Mouse (Mus musculus) hindbrain, postnatal 0 days (tissue): Measurements from ENCODE around the gene Krt25. TPM values are rescaled to one million over a fixed set of nuclear protein-coding genes. Genes with fewer than 3 reads are reported as not detected.
A peak's percentile ranks its signal among the peaks of the same experiment; 100 is the strongest.

Experiments
- ATAC-seq: fragments of 200-750 bp; cut with Nextera tagmentation; 2 replicates; pipeline ENCODE4 v1.8.0; 2017; ENCODE audit warnings: mild to moderate bottlenecking, moderate TSS enrichment, moderate library complexity
- DNase-seq: peaks from one replicate; pipeline ENCODE4 v3.0.0-alpha.2; 2015; ENCODE audit warnings: low spot score
- H3K27ac ChIP-seq: fragments of 300-500 bp; sonication (generic); 2 replicates; pipeline ENCODE4 v1.5.1; 2014; ENCODE audit warnings: mild to moderate bottlenecking
- H3K27me3 ChIP-seq: fragments of 300-500 bp; sonication (generic); 2 replicates; pipeline ENCODE4 v1.6.1; 2014; ENCODE audit warnings: low read length, mixed read lengths; ENCODE audit not compliant: insufficient read depth
- H3K36me3 ChIP-seq: fragments of 300-500 bp; sonication (generic); 2 replicates; pipeline ENCODE4 v1.6.1; 2014; ENCODE audit warnings: low read length, mixed read lengths; ENCODE audit not compliant: insufficient read depth
- H3K4me1 ChIP-seq: fragments of 300-500 bp; sonication (generic); 2 replicates; pipeline ENCODE4 v1.6.1; 2014; ENCODE audit warnings: antibody characterized with exemption, low read length, mixed read lengths; ENCODE audit not compliant: insufficient read depth
- H3K4me2 ChIP-seq: fragments of 300-500 bp; sonication (generic); 2 replicates; pipeline ENCODE4 v1.6.1; 2014; ENCODE audit warnings: low read depth, mild to moderate bottlenecking, low read length, moderate library complexity, mixed read lengths
- H3K4me3 ChIP-seq: fragments of 300-500 bp; sonication (generic); 2 replicates; pipeline ENCODE4 v1.5.1; 2014; ENCODE audit warnings: low read length
- H3K9ac ChIP-seq: fragments of 300-500 bp; sonication (generic); replicated peaks from 2 replicates; pipeline ENCODE4 v1.6.1; 2014; ENCODE audit warnings: mild to moderate bottlenecking, low read length, moderate library complexity, mixed read lengths
- H3K9me3 ChIP-seq: fragments of 300-500 bp; sonication (generic); 2 replicates; pipeline ENCODE4 v1.6.1; 2016; ENCODE audit warnings: low read length, mixed read lengths
- CTCF ChIP-seq: IDR thresholded peaks from 2 replicates; pipeline ENCODE4 v1.5.1; 2016; ENCODE audit warnings: antibody characterized with exemption, control low read depth, low read depth
- WGBS: fragments of 180-500 bp; shearing (Covaris S2); extraction: QIAGEN DNeasy Blood & Tissue Kit; methylation state at CpG from one replicate; pipeline ENCODE4 v1.1.7; 2014; 5-methylcytosine and 5-hydroxymethylcytosine counted together
- polyA plus RNA-seq: library from polyadenylated mRNA; unstranded; fragments of >200 nt; fragmentation: Nextera tagmentation; extraction: Ambion mirVana; gene quantifications from 2 replicates; pipeline ENCODE4 v1.2.1, GENCODE M21; 2015
- total RNA-seq: library from RNA; depleted of rRNA; stranded (reverse); fragments of >200 nt; gene quantifications from 2 replicates; pipeline ENCODE4 v1.2.3, GENCODE M21; 2014

Krt25 gene
- total and polyA plus RNA-seq, 2 experiments from 2014 or later, result 1.3 TPM

DNA sequence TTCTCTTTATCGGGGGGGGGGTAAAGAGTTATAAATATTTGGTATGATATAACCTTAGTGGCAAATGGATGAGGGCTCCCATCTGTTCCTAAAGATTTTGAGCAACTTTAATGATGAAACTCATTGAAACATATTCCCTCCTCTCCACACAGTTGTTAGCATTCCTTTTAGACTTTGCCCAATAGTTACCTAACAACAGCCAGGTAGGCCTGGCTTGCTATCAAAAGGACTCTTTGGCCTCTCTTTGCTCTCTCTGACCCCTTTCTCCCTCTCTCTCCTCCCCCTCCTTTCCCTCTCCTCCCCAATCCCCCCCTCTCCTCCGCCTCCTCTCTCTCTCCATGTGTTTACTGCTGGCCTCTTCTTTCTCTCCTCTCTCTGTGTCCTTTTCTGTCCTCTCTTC, 8.2 kb downstream of the Krt25 start:
- ATAC-seq (no peak), DNase-seq (no peak)
- 92% methylated on average over 2 of the region's 2 CpGs for WGBS
- no peak overlapping the region for H3K4me2 ChIP-seq
- no peak overlapping the region for H3K4me3 ChIP-seq
- H3K36me3 ChIP-seq, result no peaks in the 10 kb centered on the region
- TF ChIP-seq CTCF, result no peak
- H3K4me1 ChIP-seq, result no peaks in the 10 kb centered on the region
- no peak overlapping the region for H3K27ac ChIP-seq
- H3K9me3 ChIP-seq, result no peaks in the 10 kb centered on the region
- no peaks in the 10 kb centered on the region for H3K27me3 ChIP-seq
- no peak overlapping the region for H3K9ac ChIP-seq

DNA sequence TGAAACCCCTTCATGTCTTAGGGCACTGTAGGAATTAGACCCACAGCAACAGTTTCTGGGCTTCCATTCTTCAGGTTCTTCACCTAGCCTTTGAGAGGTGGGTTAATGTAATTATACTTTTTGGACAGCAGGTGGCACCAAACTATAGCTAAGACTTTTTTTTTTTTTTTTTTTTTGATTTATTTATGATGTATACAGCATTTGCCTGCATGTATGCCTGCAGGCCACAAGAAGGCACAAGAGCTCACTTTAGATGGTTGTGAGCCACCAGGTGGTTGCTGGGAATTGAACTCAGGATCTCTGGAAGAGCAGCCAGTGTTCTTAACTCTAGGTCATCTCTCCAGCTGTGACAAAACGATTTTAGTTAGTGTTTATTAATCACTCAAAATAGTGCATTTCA, 11.9 kb downstream of the Krt25 start:
- no peak overlapping the region for H3K27ac ChIP-seq
- H3K9ac ChIP-seq, result no peak overlapping the region
- no peak overlapping the region for H3K4me3 ChIP-seq
- no peak for ATAC-seq
- WGBS, result 89% methylated on average over 1 of the region's 1 CpGs
- no peaks in the 10 kb centered on the region for H3K36me3 ChIP-seq
- H3K27me3 ChIP-seq, result no peaks in the 10 kb centered on the region
- no peak overlapping the region for H3K4me2 ChIP-seq
- no peaks in the 10 kb centered on the region for H3K4me1 ChIP-seq
- peak; percentile 66 for TF ChIP-seq CTCF
- H3K9me3 ChIP-seq, result no peaks in the 10 kb centered on the region
- DNase-seq, result peak; percentile 73

DNA sequence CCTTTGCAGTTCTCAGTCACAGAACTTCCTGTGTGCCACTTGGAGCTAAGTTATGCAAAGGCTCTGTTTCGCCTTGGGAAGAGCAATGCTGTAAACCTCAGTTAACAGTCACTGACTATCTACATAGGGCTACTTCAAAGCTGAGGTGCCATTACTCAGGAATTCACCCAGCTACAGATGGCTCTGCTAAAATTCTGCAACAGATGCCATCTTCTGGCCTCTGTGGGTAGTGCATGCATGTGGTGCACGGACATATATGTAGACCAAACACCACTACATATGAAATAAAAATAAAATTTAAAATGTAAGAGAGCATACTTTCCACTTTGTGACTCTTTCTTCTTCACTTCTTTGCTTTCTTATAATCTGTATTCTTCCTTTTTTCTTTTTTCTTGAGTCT, 15.2 kb downstream of the Krt25 start:
- H3K4me2 ChIP-seq, result no peak overlapping the region
- H3K27ac ChIP-seq, result no peak overlapping the region
- H3K4me1 ChIP-seq, result no peaks in the 10 kb centered on the region
- peak; percentile 80 for DNase-seq
- no peak overlapping the region for H3K9ac ChIP-seq
- H3K9me3 ChIP-seq, result no peaks in the 10 kb centered on the region
- 45% methylated on average over 2 of the region's 2 CpGs for WGBS
- no peak for ATAC-seq
- no peaks in the 10 kb centered on the region for H3K36me3 ChIP-seq
- TF ChIP-seq CTCF, result peak; percentile 80
- H3K4me3 ChIP-seq, result no peak overlapping the region
- H3K27me3 ChIP-seq, result no peaks in the 10 kb centered on the region

DNA sequence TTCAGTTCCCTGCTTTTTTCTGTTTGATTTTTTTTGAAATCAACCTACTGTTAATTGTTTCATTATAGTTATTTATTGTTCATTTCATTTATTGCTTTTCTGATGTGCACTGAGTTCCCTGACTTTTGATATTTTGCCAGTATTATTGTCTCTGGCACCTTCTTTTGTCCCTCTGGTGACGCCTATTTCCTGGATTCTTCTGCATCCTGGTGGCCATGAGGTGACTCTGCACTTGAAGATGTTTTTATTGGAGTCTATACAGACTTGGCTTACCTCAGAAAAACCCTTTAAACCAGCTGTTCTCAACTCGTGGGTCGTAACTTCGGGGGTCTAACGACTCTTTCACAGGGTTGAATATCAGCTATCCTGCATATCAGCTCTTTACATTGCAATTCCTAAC, 27.7 kb downstream of the Krt25 start:
- Histone ChIP-seq H3K27me3 (no peaks in the 10 kb centered on the region), H3K4me2 (no peak overlapping the region), H3K9me3 (no peaks in the 10 kb centered on the region), H3K4me3 (no peak overlapping the region), H3K36me3 (no peaks in the 10 kb centered on the region), H3K4me1 (no peaks in the 10 kb centered on the region), H3K9ac (no peak overlapping the region), H3K27ac (no peak overlapping the region)
- WGBS, result 61% methylated on average over 5 of the region's 5 CpGs
- DNase-seq, result peak; percentile 60
- TF ChIP-seq CTCF, result peak; percentile 63
- ATAC-seq, result no peak

DNA sequence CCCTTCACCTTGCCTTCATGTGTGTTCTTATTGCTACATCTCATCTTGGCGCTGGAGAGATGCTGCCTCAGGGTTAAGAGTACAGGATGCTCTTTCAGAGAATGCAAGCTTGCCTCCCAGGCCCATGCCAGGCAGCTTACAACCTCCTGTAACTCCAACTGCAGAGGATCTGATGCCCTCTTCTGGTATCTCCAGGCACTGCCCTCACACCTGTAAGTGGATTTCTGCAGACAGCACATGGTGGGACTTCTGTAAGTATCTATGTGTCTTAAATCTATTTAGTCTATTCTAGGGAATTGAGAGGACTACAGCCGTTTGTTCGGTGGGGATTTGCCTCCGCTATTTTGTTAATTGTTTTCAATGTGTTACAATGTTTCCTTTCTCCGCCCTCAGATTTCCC, 29.9 kb downstream of the Krt25 start:
- Histone ChIP-seq H3K9ac (no peak overlapping the region), H3K27me3 (no peaks in the 10 kb centered on the region), H3K9me3 (no peaks in the 10 kb centered on the region), H3K36me3 (no peaks in the 10 kb centered on the region), H3K4me3 (no peak overlapping the region), H3K4me2 (no peak overlapping the region), H3K4me1 (no peaks in the 10 kb centered on the region), H3K27ac (no peak overlapping the region)
- DNase-seq (peak; percentile 70), ATAC-seq (no peak)
- TF ChIP-seq CTCF, result peak; percentile 82
- WGBS, result 65% methylated on average over 5 of the region's 5 CpGs

DNA sequence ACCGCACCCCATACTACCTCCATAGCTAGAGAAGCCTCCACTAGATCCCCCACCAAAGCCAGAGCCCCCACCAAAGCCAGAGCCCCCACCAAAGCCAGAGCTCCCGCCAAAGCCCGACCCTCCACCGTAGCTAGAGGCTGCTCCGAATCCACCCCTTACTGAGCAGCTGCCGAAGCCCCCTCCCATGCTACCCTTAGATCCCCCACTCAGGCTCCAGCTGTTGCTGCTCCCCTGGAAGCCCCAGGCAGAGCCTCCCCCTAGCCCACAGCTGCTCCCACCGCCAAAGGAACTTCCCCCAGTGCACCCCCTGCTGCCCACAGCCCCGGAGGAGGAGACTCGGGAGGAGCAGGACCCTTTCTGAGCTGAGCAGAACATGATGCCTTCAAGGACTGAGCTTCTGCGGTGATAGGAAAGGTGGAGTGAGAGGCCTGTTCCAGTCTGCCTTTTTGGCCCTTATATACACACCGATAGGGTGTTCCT, 37.9 kb downstream of the Krt25 start, which contains the start of gene Krt24:
Krt24 (minus strand) TSS at position 430 of the 480 bp plus-strand sequence.
- no peak within 1 kb of the TSS for H3K4me2 ChIP-seq
- ATAC-seq, result no peak
- H3K36me3 ChIP-seq, result no peaks in the 10 kb centered on the region
- H3K4me1 ChIP-seq, result no peaks in the 10 kb centered on the region
- TF ChIP-seq CTCF, result no peak
- no peaks in the 10 kb centered on the region for H3K27me3 ChIP-seq
- no peak within 1 kb of the TSS for H3K27ac ChIP-seq
- no peak within 1 kb of the TSS for H3K4me3 ChIP-seq
- no peak within 1 kb of the TSS for H3K9ac ChIP-seq
- WGBS, result 48% methylated on average over 11 of the region's 11 CpGs
- DNase-seq, result no peak
- no peaks in the 10 kb centered on the region for H3K9me3 ChIP-seq

DNA sequence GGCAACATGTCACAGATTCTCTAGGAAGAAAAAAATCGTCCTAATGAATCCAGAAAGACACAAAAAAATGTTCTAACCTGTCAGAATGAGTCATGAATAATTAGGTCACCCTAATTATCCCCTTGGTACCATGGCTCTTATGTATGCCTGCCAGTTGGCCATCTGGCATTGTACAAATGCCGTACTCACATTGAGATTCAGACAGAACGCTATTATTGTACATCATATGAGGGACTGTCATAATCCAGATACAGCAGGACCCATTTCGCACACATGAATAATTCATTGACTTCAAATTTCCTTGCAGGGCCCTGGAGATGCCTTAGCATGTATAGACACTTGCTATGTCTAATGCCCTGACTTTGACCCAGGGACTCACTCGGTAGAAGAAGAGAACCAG, 38.7 kb downstream of the Krt25 start:
- Histone ChIP-seq H3K9me3 (no peaks in the 10 kb centered on the region), H3K4me2 (no peak overlapping the region), H3K36me3 (no peaks in the 10 kb centered on the region), H3K4me3 (no peak overlapping the region), H3K9ac (no peak overlapping the region), H3K27ac (no peak overlapping the region), H3K4me1 (no peaks in the 10 kb centered on the region), H3K27me3 (no peaks in the 10 kb centered on the region)
- no peak for TF ChIP-seq CTCF
- DNase-seq (peak; percentile 60), ATAC-seq (no peak)
- WGBS, result 48% methylated on average over 5 of the region's 5 CpGs
